Mouse (Mus musculus) embryonic facial prominence, embryonic 13.5 days (tissue): ENCODE results near the gene Atg5. TPM values are rescaled to one million over a fixed set of nuclear protein-coding genes. Genes with fewer than 3 reads are reported as not detected.
A peak's percentile ranks its signal among the peaks of the same experiment; 100 is the strongest.

ENCODE experiments used
- ATAC-seq: fragments of 200-750 bp; cut with Nextera tagmentation; 2 replicates; pipeline ENCODE4 v1.8.0; 2017; ENCODE audit warnings: low read depth; ENCODE audit not compliant: insufficient number of reproducible peaks, insufficient read depth, low FRiP score, low TSS enrichment
- H3K27ac ChIP-seq: fragments of 300-500 bp; sonication (generic); 2 replicates; pipeline ENCODE4 v1.5.1; 2015; ENCODE audit warnings: moderate library complexity, mild to moderate bottlenecking, inconsistent platforms
- H3K27me3 ChIP-seq: fragments of 300-500 bp; sonication (generic); 2 replicates; pipeline ENCODE4 v1.6.1; 2015; ENCODE audit warnings: mild to moderate bottlenecking, inconsistent platforms
- H3K36me3 ChIP-seq: fragments of 300-500 bp; sonication (generic); 2 replicates; pipeline ENCODE4 v1.6.1; 2015; ENCODE audit warnings: mild to moderate bottlenecking, inconsistent platforms
- H3K4me1 ChIP-seq: fragments of 300-500 bp; sonication (generic); 2 replicates; pipeline ENCODE4 v1.6.1; 2015; ENCODE audit warnings: inconsistent platforms
- H3K4me2 ChIP-seq: fragments of 300-500 bp; sonication (generic); 2 replicates; pipeline ENCODE4 v1.6.1; 2015; ENCODE audit warnings: moderate library complexity, mild to moderate bottlenecking, inconsistent platforms
- H3K4me3 ChIP-seq: fragments of 300-500 bp; sonication (generic); 2 replicates; pipeline ENCODE4 v1.5.1; 2015; ENCODE audit warnings: mild to moderate bottlenecking, inconsistent platforms
- H3K9ac ChIP-seq: fragments of 300-500 bp; sonication (generic); 2 replicates; pipeline ENCODE4 v1.6.1; 2015; ENCODE audit warnings: mild to moderate bottlenecking, inconsistent platforms
- H3K9me3 ChIP-seq: fragments of 300-500 bp; sonication (generic); 2 replicates; pipeline ENCODE4 v1.6.1; 2016; ENCODE audit warnings: inconsistent platforms
- WGBS: fragments of 180-500 bp; shearing (Covaris S2); methylation state at CpG from one replicate; pipeline ENCODE4 v1.1.7; 2015; ENCODE audit warnings: mixed read lengths; 5-methylcytosine and 5-hydroxymethylcytosine counted together
- polyA plus RNA-seq: library from polyadenylated mRNA; unstranded; fragments of >200 nt; fragmentation: Nextera tagmentation; extraction: Ambion mirVana; gene quantifications from 2 replicates; pipeline ENCODE4 v1.2.1, GENCODE M21; 2015

The Atg5 gene
- polyA plus RNA-seq, 1 experiment from 2014 or later: 59.2 TPM

DNA sequence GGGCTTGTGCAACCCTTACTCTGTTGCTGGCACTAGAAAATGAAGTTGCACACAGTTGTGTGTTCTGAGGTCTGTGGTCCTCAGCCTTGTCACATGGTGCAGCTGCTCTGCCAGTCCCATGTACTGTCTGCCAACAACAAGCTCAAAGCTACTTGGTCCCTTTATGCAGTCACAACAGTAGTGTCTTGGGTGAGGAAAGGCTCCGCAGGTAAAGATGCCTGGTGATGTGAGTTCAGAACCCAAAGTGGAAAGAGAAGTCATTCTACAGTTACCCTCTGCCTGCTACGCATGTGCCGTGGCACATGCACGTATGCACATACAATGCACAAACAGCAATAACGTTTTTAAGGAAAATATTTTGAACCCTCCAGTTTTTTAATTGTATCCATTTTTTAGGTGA is 88.5 kb downstream of the Atg5 start:
- no peak overlapping the region for H3K4me3 ChIP-seq
- H3K36me3 ChIP-seq: no peaks in the 10 kb centered on the region
- H3K4me2 ChIP-seq: no peak overlapping the region
- no peak overlapping the region for H3K9ac ChIP-seq
- H3K27ac ChIP-seq: no peak overlapping the region
- 95% methylated on average over 5 of the region's 5 CpGs for WGBS
- H3K27me3 ChIP-seq: no peaks in the 10 kb centered on the region
- H3K4me1 ChIP-seq: peaks cover 4% of the 10 kb centered on the region; the same call in 1 of the 2 replicates
- ATAC-seq: no peak
- no peaks in the 10 kb centered on the region for H3K9me3 ChIP-seq

DNA sequence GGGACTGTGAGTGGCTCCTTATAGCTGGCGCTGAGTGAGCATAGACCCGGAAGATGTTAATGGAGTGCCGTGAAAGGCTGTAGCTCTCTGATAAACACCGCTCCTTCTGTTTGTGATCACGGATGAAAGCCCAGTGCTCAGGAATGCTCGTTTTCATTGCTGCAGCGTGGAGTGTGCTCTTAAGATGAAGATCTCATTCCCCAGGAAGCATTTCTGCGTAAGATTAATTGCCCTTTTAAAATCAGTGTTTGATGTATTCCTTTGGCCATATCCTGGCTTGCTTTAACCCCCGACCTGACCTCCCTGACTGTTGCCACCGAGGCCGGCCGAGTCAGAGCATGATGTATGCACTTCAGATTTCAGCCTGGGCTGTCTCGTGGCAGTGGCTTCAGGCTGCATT is 89.2 kb downstream of the Atg5 start:
- WGBS: 24% methylated on average over 13 of the region's 13 CpGs
- Histone ChIP-seq H3K9ac (no peak overlapping the region), H3K27ac (no peak overlapping the region), H3K9me3 (no peaks in the 10 kb centered on the region), H3K4me3 (no peak overlapping the region), H3K27me3 (no peaks in the 10 kb centered on the region), H3K4me1 (peaks cover 4% of the 10 kb centered on the region; the same call in 1 of the 2 replicates), H3K36me3 (no peaks in the 10 kb centered on the region), H3K4me2 (no peak overlapping the region)
- ATAC-seq: no peak

- no peak overlapping the region for H3K4me2 ChIP-seq
- H3K4me3 ChIP-seq: no peak overlapping the region
- peaks cover 4% of the 10 kb centered on the region; the same call in 1 of the 2 replicates for H3K4me1 ChIP-seq
- no peaks in the 10 kb centered on the region for H3K9me3 ChIP-seq
- no peak overlapping the region for H3K9ac ChIP-seq
- H3K27me3 ChIP-seq: no peaks in the 10 kb centered on the region
- no peak for ATAC-seq
- H3K36me3 ChIP-seq: no peaks in the 10 kb centered on the region
- WGBS: 82% methylated on average over 6 of the region's 6 CpGs
- H3K27ac ChIP-seq: no peak overlapping the region
These were observed 90.7 kb downstream of the Atg5 start for GRCm38 (mm10) chr10:44358816-44359215.

- Histone ChIP-seq H3K9ac (no peak overlapping the region), H3K36me3 (no peaks in the 10 kb centered on the region), H3K4me1 (peaks cover 4% of the 10 kb centered on the region; the same call in 1 of the 2 replicates), H3K4me3 (no peak overlapping the region), H3K4me2 (no peak overlapping the region), H3K27me3 (no peaks in the 10 kb centered on the region), H3K27ac (no peak overlapping the region), H3K9me3 (no peaks in the 10 kb centered on the region)
- peak; percentile 26; the same call in 1 of the 2 replicates for ATAC-seq
- 74% methylated on average over 11 of the region's 11 CpGs for WGBS
These were observed 92.5 kb downstream of the Atg5 start for GRCm38 (mm10) chr10:44360632-44361031.

- WGBS: 80% methylated on average over 5 of the region's 5 CpGs
- Histone ChIP-seq H3K4me2 (no peak overlapping the region), H3K4me1 (peaks cover under 1% of the 10 kb centered on the region; the same call in 1 of the 2 replicates), H3K27me3 (no peaks in the 10 kb centered on the region), H3K9ac (no peak overlapping the region), H3K9me3 (no peaks in the 10 kb centered on the region), H3K36me3 (no peaks in the 10 kb centered on the region), H3K4me3 (no peak overlapping the region), H3K27ac (no peak overlapping the region)
- no peak for ATAC-seq
These were observed 94.3 kb downstream of the Atg5 start for GRCm38 (mm10) chr10:44362435-44362834.

GRCm38 (mm10) chr10:44362846-44363245 is 94.7 kb downstream of the Atg5 start:
- Histone ChIP-seq H3K9ac (no peak overlapping the region), H3K4me2 (no peak overlapping the region), H3K4me1 (no peaks in the 10 kb centered on the region), H3K4me3 (no peak overlapping the region), H3K9me3 (no peaks in the 10 kb centered on the region), H3K36me3 (no peaks in the 10 kb centered on the region), H3K27me3 (no peaks in the 10 kb centered on the region), H3K27ac (no peak overlapping the region)
- ATAC-seq: no peak
- 73% methylated on average over 9 of the region's 9 CpGs for WGBS

GRCm38 (mm10) chr10:44366186-44366585 is 98.0 kb downstream of the Atg5 start:
- Histone ChIP-seq H3K9ac (no peak overlapping the region), H3K36me3 (no peaks in the 10 kb centered on the region), H3K27ac (no peak overlapping the region), H3K4me3 (no peak overlapping the region), H3K27me3 (no peaks in the 10 kb centered on the region), H3K4me1 (no peaks in the 10 kb centered on the region), H3K9me3 (no peaks in the 10 kb centered on the region; the same call in 1 of the 2 replicates), H3K4me2 (no peak overlapping the region)
- WGBS: 83% methylated on average over 2 of the region's 2 CpGs
- ATAC-seq: no peak

DNA sequence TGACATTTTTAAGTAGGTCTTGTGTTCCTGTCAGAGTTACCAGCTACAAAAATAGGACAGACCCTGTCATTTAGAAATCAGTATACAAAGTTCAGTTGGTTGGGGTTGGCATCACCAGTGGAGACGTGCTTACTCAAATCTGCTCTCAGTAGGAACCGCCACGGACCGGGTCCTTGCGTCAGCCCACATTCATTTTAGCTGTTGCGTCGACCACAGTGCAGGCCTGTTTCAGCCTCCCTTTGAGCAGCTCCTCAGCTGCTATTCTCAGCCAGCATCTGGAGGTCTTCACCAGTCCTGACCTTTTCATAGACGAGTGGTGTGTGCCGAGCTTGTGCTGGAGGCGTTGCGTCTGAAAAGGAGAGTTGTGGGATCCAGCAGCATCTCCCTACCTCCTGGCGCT is 98.9 kb downstream of the Atg5 start:
- Histone ChIP-seq H3K36me3 (no peaks in the 10 kb centered on the region), H3K4me3 (no peak overlapping the region), H3K4me2 (no peak overlapping the region), H3K9ac (no peak overlapping the region), H3K9me3 (no peaks in the 10 kb centered on the region; the same call in 1 of the 2 replicates), H3K27me3 (no peaks in the 10 kb centered on the region), H3K4me1 (no peaks in the 10 kb centered on the region), H3K27ac (no peak overlapping the region)
- no peak for ATAC-seq
- 89% methylated on average over 12 of the region's 12 CpGs for WGBS

DNA sequence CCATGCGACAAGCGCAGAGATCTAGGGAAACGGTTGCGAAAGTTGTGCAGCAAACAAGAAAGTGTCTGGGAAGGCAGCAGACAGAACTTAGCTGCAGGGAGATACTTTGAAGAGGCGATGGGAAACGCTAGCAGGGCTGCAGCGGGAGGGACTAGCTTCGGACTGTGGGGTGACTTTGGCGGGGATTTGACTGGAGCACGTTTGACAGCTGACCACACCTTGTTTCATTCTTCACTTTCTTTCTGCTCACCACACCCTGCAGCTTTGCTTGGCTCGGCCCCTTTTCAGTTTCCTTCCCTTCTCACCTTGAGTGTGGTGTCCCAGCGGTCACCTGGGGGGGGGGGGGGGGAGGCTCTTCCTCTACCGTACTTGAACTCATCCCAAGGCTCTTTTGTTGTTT is 100.4 kb downstream of the Atg5 start:
- no peaks in the 10 kb centered on the region for H3K27me3 ChIP-seq
- H3K9me3 ChIP-seq: no peaks in the 10 kb centered on the region; the same call in 1 of the 2 replicates
- no peak overlapping the region for H3K27ac ChIP-seq
- no peak overlapping the region for H3K4me2 ChIP-seq
- H3K36me3 ChIP-seq: no peaks in the 10 kb centered on the region
- ATAC-seq: no peak
- no peak overlapping the region for H3K9ac ChIP-seq
- 65% methylated on average over 13 of the region's 13 CpGs for WGBS
- H3K4me3 ChIP-seq: no peak overlapping the region
- H3K4me1 ChIP-seq: no peaks in the 10 kb centered on the region

DNA sequence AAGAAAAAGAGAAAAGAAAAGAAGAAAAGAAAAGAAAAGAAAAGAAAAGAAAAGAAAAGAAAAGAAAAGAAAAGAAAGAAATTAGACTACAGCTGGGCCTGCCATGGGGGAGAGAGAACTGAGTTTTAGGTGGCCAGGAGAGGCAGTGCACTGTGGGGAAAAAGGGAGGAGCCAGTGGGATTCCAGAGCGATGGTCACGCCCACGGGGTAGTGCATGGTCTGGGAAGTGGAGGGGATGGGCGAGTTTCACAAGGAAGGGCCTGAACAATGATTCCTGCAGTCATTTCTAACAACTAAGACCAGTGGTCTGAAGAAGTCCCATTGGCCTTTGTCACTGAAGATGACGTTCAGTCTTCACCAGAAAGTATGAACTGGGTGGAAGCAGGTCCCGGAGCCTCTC is 102.5 kb downstream of the Atg5 start:
- Histone ChIP-seq H3K4me2 (no peak overlapping the region), H3K4me1 (no peaks in the 10 kb centered on the region), H3K9me3 (no peaks in the 10 kb centered on the region; the same call in 1 of the 2 replicates), H3K4me3 (no peak overlapping the region), H3K27ac (no peak overlapping the region), H3K9ac (no peak overlapping the region), H3K27me3 (no peaks in the 10 kb centered on the region), H3K36me3 (no peaks in the 10 kb centered on the region)
- ATAC-seq: no peak
- WGBS: 64% methylated on average over 6 of the region's 6 CpGs

DNA sequence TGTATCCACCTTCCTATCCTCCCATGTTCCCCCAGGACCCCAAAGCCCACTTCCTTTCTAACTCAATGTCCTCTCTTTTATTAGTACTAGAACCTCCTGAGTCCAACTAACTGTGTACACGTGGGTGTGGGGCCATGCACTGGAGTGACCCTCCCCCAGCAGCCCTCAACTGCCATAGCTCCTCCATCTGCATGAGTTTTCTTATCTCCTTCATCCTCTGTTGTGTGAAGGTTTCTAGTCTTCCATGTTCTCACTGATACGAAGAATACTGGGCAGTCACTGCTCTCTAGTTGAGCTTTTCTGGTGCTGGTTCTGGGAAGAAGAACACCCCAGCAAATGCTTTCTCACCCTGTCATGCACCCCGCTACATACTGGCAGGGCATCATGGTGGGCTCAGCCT is 104.1 kb downstream of the Atg5 start:
- no peak overlapping the region for H3K4me3 ChIP-seq
- no peak overlapping the region for H3K27ac ChIP-seq
- no peak overlapping the region for H3K9ac ChIP-seq
- no peak for ATAC-seq
- H3K27me3 ChIP-seq: no peaks in the 10 kb centered on the region
- no peak overlapping the region for H3K4me2 ChIP-seq
- no peaks in the 10 kb centered on the region for H3K4me1 ChIP-seq
- no peaks in the 10 kb centered on the region for H3K36me3 ChIP-seq
- H3K9me3 ChIP-seq: no peaks in the 10 kb centered on the region; the same call in 1 of the 2 replicates
- 80% methylated on average over 3 of the region's 3 CpGs for WGBS

- Histone ChIP-seq H3K9ac (no peak overlapping the region), H3K4me2 (no peak overlapping the region), H3K27ac (no peak overlapping the region), H3K27me3 (no peaks in the 10 kb centered on the region), H3K4me1 (no peaks in the 10 kb centered on the region), H3K9me3 (no peaks in the 10 kb centered on the region), H3K4me3 (no peak overlapping the region), H3K36me3 (no peaks in the 10 kb centered on the region)
- no peak for ATAC-seq
- 83% methylated on average over 2 of the region's 2 CpGs for WGBS
These were observed 106.5 kb downstream of the Atg5 start for GRCm38 (mm10) chr10:44374678-44375077.

GRCm38 (mm10) chr10:44375501-44375900 is 107.3 kb downstream of the Atg5 start:
- H3K4me3 ChIP-seq: no peak overlapping the region
- no peaks in the 10 kb centered on the region for H3K27me3 ChIP-seq
- H3K9me3 ChIP-seq: no peaks in the 10 kb centered on the region
- no peak overlapping the region for H3K9ac ChIP-seq
- H3K27ac ChIP-seq: no peak overlapping the region
- peaks cover 6% of the 10 kb centered on the region for H3K4me1 ChIP-seq
- no peaks in the 10 kb centered on the region for H3K36me3 ChIP-seq
- H3K4me2 ChIP-seq: no peak overlapping the region
- 92% methylated on average over 1 of the region's 1 CpGs for WGBS
- ATAC-seq: no peak
